Mouse (Mus musculus) kidney, adult 2 months (tissue): ENCODE measurements around the gene Abhd11. TPM values are rescaled to one million over a fixed set of nuclear protein-coding genes. Genes with fewer than 3 reads are reported as not detected.
A peak's percentile ranks its signal among the peaks of the same experiment; 100 is the strongest.

Experiments used
- DNase-seq: peaks from one replicate; pipeline ENCODE4 v3.0.0; 2021
- H3K27ac ChIP-seq: fragments of 200-500 bp; 2 replicates; pipeline ENCODE4 v1.5.1; 2012; ENCODE audit warnings: low read depth, low read length, control low read depth, inconsistent platforms; ENCODE audit not compliant: insufficient read depth
- H3K27me3 ChIP-seq: fragments of 200-500 bp; replicated peaks from 2 replicates; pipeline ENCODE4 v1.6.1; 2012; ENCODE audit warnings: mild to moderate bottlenecking, moderate library complexity, low read length, inconsistent platforms; ENCODE audit not compliant: control insufficient read depth, insufficient read depth
- H3K36me3 ChIP-seq: fragments of 200-500 bp; 2 replicates; pipeline ENCODE4 v1.6.1; 2012; ENCODE audit warnings: mild to moderate bottlenecking, moderate library complexity, low read length, inconsistent platforms; ENCODE audit not compliant: control insufficient read depth, insufficient read depth
- H3K4me1 ChIP-seq: fragments of 200-500 bp; 2 replicates; pipeline ENCODE4 v1.6.1; 2011; ENCODE audit warnings: low read length; ENCODE audit not compliant: control insufficient read depth, insufficient read depth
- H3K4me3 ChIP-seq: fragments of 200-500 bp; 2 replicates; pipeline ENCODE4 v1.5.1; 2011; ENCODE audit warnings: mild to moderate bottlenecking, low read depth, low read length, control low read depth; ENCODE audit not compliant: insufficient read depth
- CTCF ChIP-seq: fragments of 200-500 bp; conservative IDR thresholded peaks from 2 replicates; pipeline ENCODE4 v1.5.1; 2011; ENCODE audit warnings: low read depth, mild to moderate bottlenecking, control low read depth, low read length, moderate library complexity, mixed read lengths; ENCODE audit not compliant: insufficient read depth, insufficient read length
- POLR2A ChIP-seq: fragments of 200-500 bp; IDR thresholded peaks from one replicate; pipeline ENCODE4 v1.6.1; 2011; ENCODE audit warnings: low read depth, low read length, control low read depth
- WGBS: fragments of 180-500 bp; shearing (Covaris S2); methylation state at CpG from one replicate; pipeline ENCODE4 v1.1.7; 2018; 5-methylcytosine and 5-hydroxymethylcytosine counted together
- polyA plus RNA-seq: library from polyadenylated mRNA; depleted of rRNA; stranded (reverse); fragments of >200 nt; gene quantifications from 2 replicates; pipeline ENCODE4 v1.2.3, GENCODE M21; 2012

The Abhd11 gene
- polyA plus RNA-seq, 1 experiment: 111 TPM

DNA sequence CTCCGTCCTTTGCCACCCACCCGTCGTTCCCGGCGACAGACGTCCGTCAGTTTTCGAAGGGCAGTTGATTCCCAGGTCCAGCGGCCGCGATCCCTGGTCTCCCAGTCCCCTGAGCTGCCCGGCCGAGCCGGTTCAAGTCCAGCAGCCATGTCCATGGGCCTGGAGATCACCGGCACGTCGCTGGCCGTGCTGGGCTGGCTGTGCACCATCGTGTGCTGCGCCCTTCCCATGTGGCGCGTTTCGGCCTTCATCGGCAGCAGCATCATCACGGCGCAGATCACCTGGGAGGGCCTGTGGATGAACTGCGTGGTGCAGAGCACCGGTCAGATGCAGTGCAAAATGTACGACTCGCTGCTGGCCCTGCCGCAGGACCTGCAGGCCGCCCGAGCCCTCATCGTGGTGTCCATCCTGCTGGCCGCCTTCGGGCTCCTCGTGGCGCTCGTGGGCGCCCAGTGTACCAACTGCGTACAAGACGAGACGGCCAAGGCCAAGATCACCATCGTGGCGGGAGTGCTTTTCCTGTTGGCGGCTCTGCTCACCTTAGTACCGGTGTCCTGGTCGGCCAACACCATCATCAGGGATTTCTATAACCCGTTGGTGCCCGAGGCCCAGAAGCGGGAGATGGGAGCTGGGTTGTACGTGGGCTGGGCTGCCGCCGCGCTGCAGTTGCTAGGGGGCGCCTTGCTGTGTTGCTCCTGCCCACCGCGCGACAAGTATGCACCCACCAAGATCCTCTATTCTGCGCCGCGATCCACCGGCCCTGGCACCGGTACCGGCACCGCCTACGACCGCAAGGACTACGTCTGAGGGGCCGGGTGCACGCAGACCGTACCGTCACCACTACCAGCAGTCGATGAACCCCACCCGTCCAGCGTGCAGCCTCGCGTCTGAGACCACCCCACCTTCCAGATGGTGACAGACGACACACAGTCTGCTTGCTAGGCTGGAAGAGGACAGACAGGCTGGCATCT is 22.4 kb upstream of the Abhd11 start:
- TF ChIP-seq CTCF (no peak), POLR2A (no peak)
- peak overlapping the region; percentile 51 for H3K27ac ChIP-seq

GRCm38 (mm10) chr5:134989166-134989565 is 19.8 kb upstream of the Abhd11 start:
- Histone ChIP-seq H3K27ac (no peak overlapping the region), H3K36me3 (no peaks in the 10 kb centered on the region), H3K4me3 (no peak overlapping the region), H3K4me1 (peaks cover 6% of the 10 kb centered on the region; the same call in 1 of the 2 replicates), H3K27me3 (no peaks in the 10 kb centered on the region)
- 52% methylated on average over 11 of the region's 11 CpGs for WGBS
- DNase-seq: no peak
- TF ChIP-seq POLR2A: no peak

More for the DNA sequence above, 22.4 kb upstream of the Abhd11 start:
- Histone ChIP-seq H3K4me3 (peak overlapping the region; percentile 52), H3K4me1 (peaks cover 6% of the 10 kb centered on the region; the same call in 1 of the 2 replicates), H3K27me3 (no peaks in the 10 kb centered on the region), H3K36me3 (no peaks in the 10 kb centered on the region)
- 4% methylated on average over 79 of the region's 79 CpGs for WGBS
- DNase-seq: peak; percentile 29

GRCm38 (mm10) chr5:134989741-134990140 is 19.2 kb upstream of the Abhd11 start:
- no peaks in the 10 kb centered on the region for H3K27me3 ChIP-seq
- H3K27ac ChIP-seq: no peak overlapping the region
- no peak for DNase-seq
- no peak for TF ChIP-seq POLR2A
- no peak for TF ChIP-seq CTCF
- H3K4me1 ChIP-seq: peaks cover 2% of the 10 kb centered on the region; the same call in 1 of the 2 replicates
- no peak overlapping the region for H3K4me3 ChIP-seq
- no peaks in the 10 kb centered on the region for H3K36me3 ChIP-seq
- 34% methylated on average over 6 of the region's 6 CpGs for WGBS

DNA sequence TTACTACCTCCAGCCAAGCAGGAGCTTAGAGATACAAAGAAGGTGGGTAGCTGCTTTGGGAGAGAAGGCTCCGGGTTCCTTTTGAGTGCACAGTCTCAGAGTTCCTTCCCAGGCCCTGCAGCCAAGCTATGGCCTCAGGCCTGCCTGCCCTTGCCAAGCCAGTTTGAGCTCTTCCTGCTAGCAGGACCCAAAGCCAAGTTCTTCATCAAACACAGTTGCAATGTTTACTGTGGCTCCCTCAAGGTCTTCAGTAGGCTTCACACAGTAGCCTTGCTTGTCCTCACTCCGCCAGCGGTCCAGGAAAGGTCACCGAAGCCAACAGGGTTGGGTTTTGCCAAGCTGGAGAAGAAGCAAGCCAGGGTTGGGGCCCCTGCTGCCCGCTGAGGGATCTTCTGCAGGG is 16.4 kb upstream of the Abhd11 start:
- H3K36me3 ChIP-seq: no peaks in the 10 kb centered on the region
- H3K4me1 ChIP-seq: no peaks in the 10 kb centered on the region
- H3K4me3 ChIP-seq: no peak overlapping the region
- no peak for TF ChIP-seq CTCF
- no peak for TF ChIP-seq POLR2A
- no peak overlapping the region for H3K27ac ChIP-seq
- no peak for DNase-seq
- no peaks in the 10 kb centered on the region for H3K27me3 ChIP-seq
- 70% methylated on average over 5 of the region's 5 CpGs for WGBS

DNA sequence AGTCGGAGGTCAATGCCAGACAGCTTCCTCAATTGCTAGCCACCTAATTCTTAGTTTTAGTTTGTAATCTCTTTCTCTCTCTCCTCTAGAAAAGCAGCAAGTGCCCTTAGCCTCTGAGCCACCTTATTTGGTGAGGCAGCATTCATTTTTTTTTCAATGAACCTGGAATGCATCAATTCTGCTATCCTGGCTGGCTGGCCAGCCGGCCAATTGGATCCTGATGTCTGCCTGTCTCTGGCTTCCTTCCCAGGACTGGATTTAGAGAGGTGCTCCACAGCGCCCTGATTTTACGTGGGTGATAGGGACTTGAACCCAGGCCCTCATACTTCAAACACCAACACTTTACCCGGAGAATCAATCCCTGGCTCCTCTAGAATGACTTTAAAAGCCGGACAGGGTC is 10.6 kb upstream of the Abhd11 start:
- peaks cover 7% of the 10 kb centered on the region; the same call in 1 of the 2 replicates for H3K4me1 ChIP-seq
- no peak for TF ChIP-seq POLR2A
- TF ChIP-seq CTCF: no peak
- H3K27me3 ChIP-seq: no peaks in the 10 kb centered on the region
- WGBS: 70% methylated on average over 6 of the region's 6 CpGs
- H3K27ac ChIP-seq: no peak overlapping the region
- no peak for DNase-seq
- H3K36me3 ChIP-seq: no peaks in the 10 kb centered on the region
- no peak overlapping the region for H3K4me3 ChIP-seq

GRCm38 (mm10) chr5:134999797-135000196 is 9.2 kb upstream of the Abhd11 start:
- 92% methylated on average over 4 of the region's 4 CpGs for WGBS
- no peak overlapping the region for H3K27ac ChIP-seq
- no peak overlapping the region for H3K4me3 ChIP-seq
- H3K27me3 ChIP-seq: no peaks in the 10 kb centered on the region
- TF ChIP-seq POLR2A (no peak), CTCF (no peak)
- H3K4me1 ChIP-seq: peaks cover 7% of the 10 kb centered on the region; the same call in 1 of the 2 replicates
- H3K36me3 ChIP-seq: no peaks in the 10 kb centered on the region
- no peak for DNase-seq

DNA sequence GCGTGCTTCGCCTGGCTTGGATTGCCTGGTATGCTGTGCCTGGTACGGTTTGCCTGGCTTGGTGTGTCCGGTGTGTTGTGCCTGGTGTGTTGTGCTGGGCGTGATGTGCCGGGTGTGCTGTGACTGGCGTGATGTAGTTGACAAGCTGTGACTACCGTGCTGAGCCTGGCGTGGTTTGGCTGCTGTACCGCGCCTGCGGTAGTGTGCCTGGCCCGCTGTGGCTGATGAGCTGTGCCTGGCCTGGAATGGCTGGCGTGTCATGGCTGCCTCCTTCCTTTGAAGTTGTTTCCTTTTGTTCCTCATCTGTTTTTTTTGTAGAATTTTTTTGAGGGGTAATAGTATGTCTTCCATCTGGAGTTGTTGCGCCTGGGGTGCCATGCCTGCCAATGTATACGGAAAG is 8.2 kb upstream of the Abhd11 start:
- TF ChIP-seq POLR2A (no peak), CTCF (no peak)
- Histone ChIP-seq H3K4me1 (peaks cover 7% of the 10 kb centered on the region; the same call in 1 of the 2 replicates), H3K36me3 (no peaks in the 10 kb centered on the region), H3K27me3 (no peaks in the 10 kb centered on the region), H3K4me3 (no peak overlapping the region), H3K27ac (peak overlapping the region; percentile 12; the same call in 1 of the 2 replicates)
- no peak for DNase-seq
- WGBS: 76% methylated on average over 16 of the region's 16 CpGs
